Mouse (Mus musculus) heart, postnatal 0 days (tissue): ENCODE data around the gene Klk10. TPM values are rescaled to one million over a fixed set of nuclear protein-coding genes. Genes with fewer than 3 reads are reported as not detected.

Source experiments
- ATAC-seq: fragments of 200-750 bp; cut with Nextera tagmentation; 2 replicates; pipeline ENCODE4 v1.8.0; 2017; ENCODE audit warnings: low read depth, moderate number of reproducible peaks, moderate library complexity; ENCODE audit not compliant: insufficient read depth
- DNase-seq: peaks from one replicate; pipeline ENCODE4 v3.0.0-alpha.2; 2016; ENCODE audit warnings: low spot score
- H3K27ac ChIP-seq: fragments of 300-500 bp; sonication (generic); 2 replicates; pipeline ENCODE4 v1.5.1; 2014; ENCODE audit warnings: low read depth, mild to moderate bottlenecking
- H3K27me3 ChIP-seq: fragments of 300-500 bp; sonication (generic); 2 replicates; pipeline ENCODE4 v1.6.1; 2014; ENCODE audit warnings: low read length, mixed read lengths; ENCODE audit not compliant: control insufficient read depth, insufficient read depth
- H3K36me3 ChIP-seq: fragments of 300-500 bp; sonication (generic); replicated peaks from 2 replicates; pipeline ENCODE4 v1.6.1; 2014; ENCODE audit warnings: low read length, mixed read lengths; ENCODE audit not compliant: control insufficient read depth, insufficient read depth
- H3K4me1 ChIP-seq: fragments of 300-500 bp; sonication (generic); 2 replicates; pipeline ENCODE4 v1.6.1; 2014; ENCODE audit warnings: antibody characterized with exemption; ENCODE audit not compliant: control insufficient read depth, insufficient read depth
- H3K4me2 ChIP-seq: fragments of 300-500 bp; sonication (generic); 2 replicates; pipeline ENCODE4 v1.6.1; 2014; ENCODE audit warnings: low read depth, mild to moderate bottlenecking, low read length, moderate library complexity
- H3K4me3 ChIP-seq: fragments of 300-500 bp; sonication (generic); 2 replicates; pipeline ENCODE4 v1.5.1; 2014; ENCODE audit warnings: low read depth, low read length
- H3K9ac ChIP-seq: fragments of 300-500 bp; sonication (generic); replicated peaks from 2 replicates; pipeline ENCODE4 v1.6.1; 2014; ENCODE audit warnings: low read depth, low read length, mixed read lengths
- H3K9me3 ChIP-seq: fragments of 300-500 bp; sonication (generic); replicated peaks from 2 replicates; pipeline ENCODE4 v1.6.1; 2016; ENCODE audit warnings: low read length; ENCODE audit not compliant: control insufficient read depth
- CTCF ChIP-seq: IDR thresholded peaks from 2 replicates; pipeline ENCODE4 v1.5.1; 2016; ENCODE audit warnings: antibody characterized with exemption, control low read depth, low read depth
- EP300 ChIP-seq: IDR thresholded peaks from 2 replicates; pipeline ENCODE4 v1.6.1; 2016; ENCODE audit warnings: antibody characterized with exemption, low read depth
- WGBS: fragments of 180-500 bp; shearing (Covaris S2); extraction: QIAGEN DNeasy Blood & Tissue Kit; methylation state at CpG from one replicate; pipeline ENCODE4 v1.1.7; 2014; 5-methylcytosine and 5-hydroxymethylcytosine counted together
- polyA plus RNA-seq: library from polyadenylated mRNA; unstranded; fragments of >200 nt; fragmentation: Nextera tagmentation; extraction: Ambion mirVana; gene quantifications from 2 replicates; pipeline ENCODE4 v1.2.1, GENCODE M21; 2015
- total RNA-seq: library from RNA; depleted of rRNA; stranded (reverse); fragments of >200 nt; gene quantifications from 2 replicates; pipeline ENCODE4 v1.2.3, GENCODE M21; 2014; ENCODE audit warnings: low replicate concordance

Klk10 gene
- total and polyA plus RNA-seq, 2 experiments from 2014 or later, result 0.27 TPM; not detected in 1

GRCm38 (mm10) chr7:43782275-43783265 is 1.7 kb downstream of the Klk10 start:
- ATAC-seq, result peak; percentile 72
- H3K9me3 ChIP-seq, result no peaks in the 10 kb centered on the region
- H3K4me3 ChIP-seq, result peak overlapping the region; percentile 9; the same call in 1 of the 2 replicates
- H3K9ac ChIP-seq, result peak overlapping the region; percentile 21; the same call in 1 of the 2 replicates
- peak; percentile 69 for TF ChIP-seq CTCF
- TF ChIP-seq EP300, result no peak
- peak overlapping the region; percentile 52 for H3K4me2 ChIP-seq
- H3K4me1 ChIP-seq, result no peaks in the 10 kb centered on the region
- peaks cover 18% of the 10 kb centered on the region for H3K27me3 ChIP-seq
- H3K27ac ChIP-seq, result no peak overlapping the region
- H3K36me3 ChIP-seq, result no peaks in the 10 kb centered on the region
- peak; percentile 46 for DNase-seq
- WGBS, result 6% methylated on average over 36 of the region's 36 CpGs

GRCm38 (mm10) chr7:43785286-43785685 is 4.5 kb downstream of the Klk10 start:
- Histone ChIP-seq H3K9ac (no peak overlapping the region), H3K36me3 (no peaks in the 10 kb centered on the region), H3K9me3 (no peaks in the 10 kb centered on the region), H3K4me2 (no peak overlapping the region), H3K4me3 (no peak overlapping the region), H3K27ac (no peak overlapping the region), H3K27me3 (peaks cover 18% of the 10 kb centered on the region), H3K4me1 (no peaks in the 10 kb centered on the region)
- TF ChIP-seq EP300, result no peak
- TF ChIP-seq CTCF, result peak; percentile 24
- WGBS, result 73% methylated on average over 1 of the region's 1 CpGs
- DNase-seq (no peak), ATAC-seq (peak; percentile 19; the same call in 1 of the 2 replicates)

- H3K36me3 ChIP-seq, result no peaks in the 10 kb centered on the region
- TF ChIP-seq EP300, result no peak
- TF ChIP-seq CTCF, result no peak
- WGBS, result 72% methylated on average over 3 of the region's 3 CpGs
Measured at GRCm38 (mm10) chr7:43788096-43788495, 7.3 kb downstream of the Klk10 start.

GRCm38 (mm10) chr7:43789295-43789694 is 8.5 kb downstream of the Klk10 start:
- H3K36me3 ChIP-seq, result no peaks in the 10 kb centered on the region
- whole genome bisulfite sequencing, result 68% methylated on average over 2 of the region's 2 CpGs
- no peak overlapping the region for H3K4me2 ChIP-seq

More at GRCm38 (mm10) chr7:43788096-43788495, 7.3 kb downstream of the Klk10 start:
- ATAC-seq (no peak), DNase-seq (no peak)
- no peaks in the 10 kb centered on the region for H3K4me1 ChIP-seq
- H3K27ac ChIP-seq, result no peak overlapping the region
- no peak overlapping the region for H3K4me2 ChIP-seq
- H3K27me3 ChIP-seq, result peaks cover 12% of the 10 kb centered on the region
- no peak overlapping the region for H3K4me3 ChIP-seq
- no peaks in the 10 kb centered on the region for H3K9me3 ChIP-seq
- H3K9ac ChIP-seq, result no peak overlapping the region

GRCm38 (mm10) chr7:43791591-43791990 is 10.8 kb downstream of the Klk10 start, which contains the start of gene Klk9:
Gene Klk9 (plus strand): TSS chr7:43791891.
- no peaks in the 10 kb centered on the region for H3K9me3 ChIP-seq
- peaks cover 10% of the 10 kb centered on the region; the same call in 1 of the 2 replicates for H3K27me3 ChIP-seq
- H3K4me3 ChIP-seq, result no peak within 1 kb of the TSS
- no peaks in the 10 kb centered on the region for H3K36me3 ChIP-seq
- H3K4me1 ChIP-seq, result peaks cover 8% of the 10 kb centered on the region
- TF ChIP-seq CTCF, result no peak
- no peak within 1 kb of the TSS for H3K4me2 ChIP-seq
- no peak within 1 kb of the TSS for H3K27ac ChIP-seq
- no peak for ATAC-seq
- 63% methylated on average over 7 of the region's 7 CpGs for WGBS
- DNase-seq, result no peak
- no peak within 1 kb of the TSS for H3K9ac ChIP-seq

More at GRCm38 (mm10) chr7:43789295-43789694, 8.5 kb downstream of the Klk10 start:
- no peaks in the 10 kb centered on the region for H3K4me1 ChIP-seq
- H3K4me3 ChIP-seq, result no peak overlapping the region
- ATAC-seq (no peak), DNase-seq (no peak)
- TF ChIP-seq CTCF (peak; percentile 15; the same call in 1 of the 2 replicates), EP300 (no peak)
- H3K9me3 ChIP-seq, result no peaks in the 10 kb centered on the region
- no peak overlapping the region for H3K9ac ChIP-seq
- H3K27me3 ChIP-seq, result peaks cover under 1% of the 10 kb centered on the region; the same call in 1 of the 2 replicates
- H3K27ac ChIP-seq, result no peak overlapping the region
